Mouse (Mus musculus): ENCODE data around the gene Scube2.
A peak's percentile ranks its signal among the peaks of the same experiment; 100 is the strongest.

Gene Scube2

DNA sequence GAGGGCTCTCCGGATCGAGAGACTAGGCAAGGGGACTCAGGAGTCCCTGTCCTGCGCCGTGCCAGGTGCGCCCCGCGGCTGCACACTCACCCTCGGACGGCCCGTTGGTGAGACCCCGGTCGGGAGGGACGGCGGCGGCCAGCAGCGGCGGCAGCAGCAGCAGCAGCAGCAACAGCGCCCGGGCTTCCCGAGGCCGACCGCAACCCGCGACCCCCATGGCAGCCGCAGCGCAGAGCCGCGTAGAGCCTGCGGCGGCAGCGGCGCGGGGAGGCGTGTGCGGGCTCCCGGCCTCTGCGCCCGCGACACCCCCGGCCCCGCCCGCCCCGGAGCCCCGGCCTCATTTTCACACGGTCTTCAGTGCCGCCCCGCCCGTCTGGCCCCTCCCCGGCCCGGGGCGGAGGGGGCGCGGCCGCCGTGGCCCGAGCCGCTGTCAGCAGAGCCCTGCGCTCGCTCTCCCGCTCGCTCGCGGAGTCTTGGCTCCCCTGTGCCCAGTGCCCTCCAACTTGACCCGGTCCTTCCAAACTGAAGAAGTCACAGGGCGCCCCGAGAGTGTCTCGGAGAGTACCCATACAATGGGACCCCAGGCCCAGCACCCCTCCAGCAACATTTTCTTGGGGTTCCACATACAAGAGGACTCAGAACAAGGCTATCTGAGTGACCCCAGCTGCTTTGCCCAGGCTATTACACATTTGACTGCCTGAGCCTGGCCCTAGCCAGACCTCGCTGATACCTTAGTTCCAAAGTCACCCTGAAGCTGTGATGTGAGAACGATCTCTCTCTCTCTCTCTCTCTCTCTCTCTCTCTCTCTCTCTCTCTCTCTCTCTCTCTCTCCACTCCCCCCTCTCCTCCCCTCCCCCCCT, at the start of gene Scube2:
Scube2 (minus strand) TSS at position 310 of the 860 bp plus-strand sequence.
- no peak for DNase-seq

DNA sequence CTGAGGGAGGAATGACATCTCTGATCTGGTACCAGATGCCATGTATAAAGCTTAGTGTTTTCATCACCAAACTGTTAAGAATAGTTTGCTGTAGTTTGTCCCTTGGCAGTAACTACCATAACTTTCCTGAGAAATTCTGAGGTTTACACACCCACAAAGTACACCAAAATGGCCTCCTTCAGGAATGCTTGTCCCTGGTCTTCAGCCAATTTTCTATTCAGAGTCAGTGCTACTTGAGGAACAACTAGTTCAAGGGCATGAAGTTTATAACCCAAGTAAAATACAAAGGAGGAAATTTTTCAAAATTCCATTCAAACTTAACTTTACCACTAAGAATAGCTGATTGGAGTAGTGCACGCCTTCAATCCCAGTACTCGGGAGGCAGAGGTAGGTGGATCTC, 40.7 kb upstream of the Scube2 start:
- no peak for DNase-seq

- DNase-seq: no peak
These were observed 35.4 kb upstream of the Scube2 start for GRCm38 (mm10) chr7:109900921-109901320.

GRCm38 (mm10) chr7:109898911-109899310, 33.4 kb upstream of the Scube2 start:
- no peak for DNase-seq

DNA sequence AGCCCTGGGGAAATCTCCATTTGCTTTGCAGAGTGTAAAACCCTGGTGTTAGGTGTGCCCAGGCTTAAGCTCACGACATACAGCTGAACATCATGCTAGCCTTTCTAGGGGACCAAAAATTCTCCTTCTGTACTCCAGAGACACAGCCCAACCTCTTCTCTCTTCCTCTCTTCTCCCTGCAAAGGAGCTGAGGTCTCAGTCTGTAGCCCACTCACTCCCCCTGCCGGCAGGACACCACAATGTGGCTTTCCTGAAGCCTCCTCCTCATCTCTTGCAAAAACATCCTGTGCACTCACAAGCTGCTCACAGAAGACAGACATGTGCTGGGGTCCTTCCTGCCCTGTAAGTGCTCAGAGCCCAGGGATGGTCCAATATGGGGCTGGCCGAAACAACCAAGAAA, 27.1 kb upstream of the Scube2 start:
- DNase-seq: peak; percentile 73

- DNase-seq: no peak
These were observed 26.3 kb upstream of the Scube2 start for GRCm38 (mm10) chr7:109891786-109892185.

- no peak for DNase-seq
These were observed 24.8 kb upstream of the Scube2 start for GRCm38 (mm10) chr7:109890256-109890655.

DNA sequence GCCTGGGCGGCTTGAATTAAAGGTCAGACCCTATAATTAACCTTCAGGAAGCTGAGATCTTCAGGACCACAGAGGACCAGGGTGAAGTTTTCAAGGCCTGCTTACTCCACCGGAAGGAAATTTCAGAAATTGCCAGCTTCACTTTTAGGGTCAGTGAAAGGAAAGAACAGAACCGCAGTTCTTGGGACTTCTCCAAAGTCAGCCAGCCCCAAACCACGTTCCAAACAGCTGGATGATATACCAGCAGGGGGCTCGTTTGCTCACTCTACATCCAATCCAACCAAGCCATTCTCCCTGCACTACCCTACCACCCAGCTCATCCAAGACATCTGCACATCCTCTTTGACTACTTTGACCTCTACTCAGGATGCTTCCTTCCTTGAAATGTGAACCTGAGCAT, 23.8 kb upstream of the Scube2 start:
- DNase-seq: no peak

- DNase-seq: no peak
These were observed 20.8 kb upstream of the Scube2 start for GRCm38 (mm10) chr7:109886249-109886648.

GRCm38 (mm10) chr7:109882574-109882973, 17.1 kb upstream of the Scube2 start:
- no peak for DNase-seq

DNA sequence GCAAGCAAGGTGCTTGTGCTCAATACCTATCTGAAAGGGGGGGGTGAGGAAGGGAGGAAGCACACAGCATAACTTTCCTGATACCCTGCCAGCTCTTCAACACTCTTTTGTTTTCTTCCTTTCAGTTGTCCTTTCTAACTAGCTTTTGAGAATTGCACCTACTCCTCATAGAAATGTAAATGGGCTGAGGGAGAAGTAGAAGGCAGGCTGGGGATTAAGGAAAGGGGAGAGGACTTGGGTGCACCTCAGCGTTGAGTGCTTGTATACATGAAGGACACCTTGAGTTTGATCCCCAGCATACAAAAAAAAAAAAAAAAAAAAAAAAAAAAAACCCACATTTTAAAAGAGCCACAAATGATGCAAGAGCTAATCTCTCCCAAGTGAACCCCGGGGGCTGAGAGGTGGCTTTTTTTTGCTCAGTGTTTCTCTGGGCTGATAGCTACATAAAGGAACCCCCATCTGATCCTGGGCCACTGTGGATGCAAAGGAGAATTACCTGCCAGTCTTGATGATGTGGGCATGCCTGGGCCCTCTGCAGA, 16.2 kb upstream of the Scube2 start:
- DNase-seq: no peak

DNA sequence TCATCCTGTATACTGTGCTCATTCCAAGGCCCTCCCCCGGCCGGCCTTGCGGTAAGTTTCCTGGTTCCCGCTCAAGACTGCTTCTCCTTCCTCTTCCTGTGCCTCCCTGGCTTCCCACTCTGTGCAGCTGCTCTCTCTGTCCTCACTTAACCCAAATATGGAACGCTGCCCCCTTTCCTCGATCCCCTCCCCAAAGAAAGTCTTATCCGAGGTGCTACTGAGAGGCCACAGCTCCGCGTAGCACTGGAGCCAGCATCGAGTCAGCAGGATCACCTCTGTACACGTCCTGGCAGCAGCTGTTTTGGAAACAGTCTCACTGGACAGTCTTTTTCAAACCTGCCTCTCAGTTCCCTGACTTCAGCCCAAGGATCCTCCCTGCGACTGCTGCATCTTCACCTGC, 13.7 kb upstream of the Scube2 start:
- DNase-seq: no peak

- no peak for DNase-seq
These were observed 10.6 kb upstream of the Scube2 start for GRCm38 (mm10) chr7:109876085-109876484.

DNA sequence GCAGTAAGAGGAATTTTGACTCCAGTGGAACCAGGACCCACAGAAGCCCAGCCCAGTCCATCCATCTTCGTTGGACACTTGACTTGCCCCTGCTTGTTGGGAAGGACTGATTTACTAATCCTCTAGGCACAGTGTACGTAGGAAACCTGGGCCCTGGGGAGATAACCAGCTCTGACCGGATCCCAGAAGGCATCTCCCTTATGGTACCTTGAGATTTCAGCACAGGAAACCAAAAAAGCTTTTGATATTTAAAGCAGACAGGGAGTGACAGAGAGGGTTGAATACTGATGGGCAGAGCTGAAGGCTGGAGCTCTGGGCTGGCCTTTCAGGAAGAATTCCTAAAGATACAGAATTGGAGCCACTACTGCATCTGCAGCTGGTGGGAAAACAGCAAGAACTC, 10.1 kb upstream of the Scube2 start:
- DNase-seq: no peak

GRCm38 (mm10) chr7:109875033-109875432, 9.6 kb upstream of the Scube2 start:
- no peak for DNase-seq

GRCm38 (mm10) chr7:109873170-109873569, 7.7 kb upstream of the Scube2 start:
- DNase-seq: no peak

GRCm38 (mm10) chr7:109871232-109871631, 5.8 kb upstream of the Scube2 start:
- no peak for DNase-seq

DNA sequence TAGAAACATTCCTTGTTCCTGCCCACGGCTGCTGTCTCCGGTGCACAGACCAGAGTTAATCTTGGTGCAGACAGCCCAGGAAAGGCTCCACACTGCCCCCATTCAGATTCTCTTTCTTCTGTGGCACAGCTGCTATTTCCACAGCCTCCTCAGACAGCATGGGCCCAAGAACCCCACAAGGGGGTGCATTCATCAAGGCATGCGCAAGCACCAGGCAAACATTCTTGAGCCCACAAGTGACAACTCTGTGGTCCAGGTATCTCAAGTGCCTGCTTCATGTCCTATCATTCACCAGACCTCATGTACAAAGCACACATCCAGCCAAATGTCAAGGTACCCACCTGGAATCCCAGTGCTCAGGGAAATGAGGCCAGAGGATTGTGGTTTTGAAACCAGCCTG, 3.0 kb upstream of the Scube2 start:
- DNase-seq: no peak

- DNase-seq: no peak
These were observed 1.2 kb upstream of the Scube2 start for GRCm38 (mm10) chr7:109866643-109867042.

DNA sequence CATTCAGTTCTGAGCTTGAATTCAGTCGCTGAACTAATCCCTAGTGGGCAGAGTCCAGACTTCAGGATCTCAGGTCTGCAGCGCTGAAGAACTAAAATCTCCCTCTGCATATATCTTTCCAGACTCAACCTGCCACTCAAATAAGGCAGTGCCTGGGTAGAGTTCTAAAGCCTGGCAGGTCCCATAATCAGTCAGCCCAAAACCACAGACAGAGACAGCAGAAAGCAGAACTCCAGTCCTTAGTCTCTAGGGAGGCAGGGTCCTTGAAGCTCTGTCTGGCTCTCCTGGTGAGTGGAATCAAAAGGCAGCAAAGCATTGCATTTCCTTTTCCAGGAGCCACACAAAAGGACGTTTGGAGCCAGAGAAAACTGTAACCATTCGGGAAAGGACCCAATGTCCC, 1.9 kb downstream of the Scube2 start:
- no peak for DNase-seq

DNA sequence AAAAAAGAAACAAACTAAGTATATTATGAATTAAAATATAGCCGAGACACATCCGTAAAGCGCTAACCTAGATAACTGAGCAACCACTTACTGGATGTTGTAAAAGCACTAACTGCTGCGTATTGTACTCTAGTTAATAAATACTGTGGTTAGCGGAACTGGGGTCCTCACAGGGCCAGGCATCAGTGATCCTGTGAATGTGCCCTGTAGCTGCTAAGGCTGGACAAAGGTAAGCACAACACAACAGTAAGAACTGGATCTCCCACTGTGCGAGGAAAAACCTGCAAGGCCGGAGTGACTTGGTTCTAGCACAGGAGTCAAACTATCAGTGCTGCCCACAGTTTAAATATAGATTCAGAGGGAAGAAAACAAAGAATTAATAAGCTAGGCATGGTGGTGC, 5.3 kb downstream of the Scube2 start:
- DNase-seq: no peak

DNA sequence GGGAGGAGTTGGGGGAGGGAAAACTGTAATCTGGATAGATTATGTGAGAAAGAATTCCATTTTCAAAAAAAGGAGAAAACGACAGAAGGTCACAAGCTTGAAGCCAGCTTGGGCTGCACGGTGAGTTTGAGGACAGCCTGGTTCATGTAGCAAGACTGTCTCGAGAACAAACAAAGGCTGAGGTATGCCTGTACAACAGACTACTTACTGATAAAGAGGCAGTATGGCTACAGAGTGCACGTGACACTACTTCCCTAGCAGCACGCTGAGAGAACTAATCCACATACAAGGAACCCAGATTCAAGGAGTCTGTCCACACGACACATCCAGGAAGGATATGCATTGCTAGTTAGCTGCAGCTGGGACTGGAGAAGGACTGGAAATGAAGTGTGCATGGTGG, 6.1 kb downstream of the Scube2 start:
- DNase-seq: no peak

DNA sequence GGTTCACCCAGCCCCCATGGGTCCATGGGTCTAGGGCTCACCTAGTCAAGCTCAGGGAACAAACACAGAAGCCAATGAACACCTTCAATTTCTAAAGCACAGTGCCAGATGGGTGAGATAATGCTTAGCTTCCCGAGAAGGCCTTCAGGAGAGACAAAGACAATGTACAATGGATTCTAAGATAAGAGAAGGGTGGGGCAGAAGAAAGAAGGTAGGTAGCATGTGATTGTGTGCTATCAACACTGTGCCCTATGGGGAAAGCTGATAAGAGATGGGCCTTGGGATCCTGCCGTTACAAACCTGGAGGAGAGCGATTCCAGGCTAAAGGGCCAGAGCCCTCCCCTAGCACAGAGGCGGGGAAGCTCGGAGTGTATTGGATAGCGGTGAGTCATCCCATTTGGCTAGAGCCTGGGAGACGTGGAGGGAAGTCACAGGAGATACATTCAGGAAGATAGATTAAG, 12.7 kb downstream of the Scube2 start:
- no peak for DNase-seq

DNA sequence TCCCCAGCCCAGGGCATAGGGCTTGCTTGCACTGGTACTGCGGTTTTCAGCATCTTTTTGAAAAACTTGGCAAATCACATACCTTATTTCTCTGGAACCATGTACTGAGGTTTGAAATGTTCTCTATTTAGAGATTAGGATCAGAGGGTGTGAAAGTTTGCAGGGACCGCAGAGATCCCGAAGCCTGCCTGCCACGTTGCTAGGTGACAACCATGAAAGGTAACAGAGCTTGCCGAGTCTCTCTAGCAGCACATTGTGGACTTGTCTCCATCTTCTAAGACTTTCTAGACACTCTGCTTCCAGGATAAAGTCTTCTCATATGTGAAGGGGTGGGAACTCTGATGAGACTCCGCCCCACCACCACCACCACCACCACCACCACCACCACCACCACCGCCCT, 13.5 kb downstream of the Scube2 start:
- no peak for DNase-seq

DNA sequence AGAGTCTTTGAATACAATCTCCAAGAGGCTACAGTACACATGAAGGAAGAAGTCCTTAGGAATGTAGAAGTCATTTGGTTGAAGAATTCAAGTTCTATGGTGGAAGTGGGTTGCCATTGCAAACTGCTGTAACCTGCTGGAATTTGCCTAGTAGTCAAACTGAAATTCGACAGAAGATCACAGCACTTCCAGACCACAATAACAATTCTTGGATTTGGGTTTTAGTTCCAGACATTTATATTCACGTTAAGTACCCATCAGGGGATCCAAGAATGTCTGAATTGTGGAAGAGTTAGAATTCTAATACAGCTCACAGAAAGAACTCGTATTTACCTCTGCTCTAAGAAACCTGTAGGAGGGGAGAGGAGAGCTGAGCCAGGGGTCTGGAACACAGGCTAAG, 14.9 kb downstream of the Scube2 start:
- DNase-seq: no peak

Measured in right cerebral cortex, adult 18-20 months (tissue).